Mouse (Mus musculus): ENCODE results near the gene Gm7682. TPM values are rescaled to one million over a fixed set of nuclear protein-coding genes. Genes with fewer than 3 reads are reported as not detected.
"Not testable (repeated sequence)": the region's sequence is repeated elsewhere in the genome, so short reads cannot be mapped to it uniquely, and the experiment has no call there.

Gene Gm7682
- not detected in 2 replicates for total RNA-seq (2012; rRNA removed)
- not detected for polyA plus RNA-seq (2012; ENCODE audit: insufficient read depth in 1 of 2, insufficient read length in 2 of 2, low read depth in 1 of 2, low replicate concordance in 2 of 2, missing spikeins in 1 of 2)

DNA sequence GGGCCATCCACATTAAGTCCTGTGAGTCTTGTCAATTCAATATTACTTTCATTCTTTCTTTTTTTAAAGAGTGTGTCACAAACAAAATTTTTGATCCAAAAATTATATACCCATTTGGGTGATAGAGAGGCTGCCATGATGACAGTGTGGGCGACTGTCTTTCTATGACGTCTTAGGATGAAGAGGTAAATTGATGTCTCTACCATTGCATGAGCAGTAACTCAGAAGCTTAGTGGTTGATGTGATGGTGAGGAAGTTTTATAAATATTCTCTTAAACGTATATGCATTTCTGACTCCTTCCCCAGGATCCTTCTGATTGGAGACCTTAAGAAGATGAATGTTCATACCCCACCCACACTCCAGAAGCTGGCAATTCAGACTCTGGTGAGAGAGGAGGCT lies at the start of gene Gm7682:
Gm7682 (plus strand) TSS at position 301 of the 400 bp plus-strand sequence.
- not testable (repeated sequence) for H3K36me3 ChIP-seq (ENCODE audit: control insufficient read depth in 1 of 2, insufficient read depth in 2 of 2, low read length in 2 of 2); DNase-seq (ENCODE audit: low read depth, low spot score); H3K27ac ChIP-seq (ENCODE audit: control insufficient read depth, low read depth, low read length); H3K4me3 ChIP-seq (ENCODE audit: control insufficient read depth in 1 of 2, insufficient read depth in 1 of 2, low read depth in 2 of 2, low read length in 2 of 2); H3K79me2 ChIP-seq (ENCODE audit: control insufficient read depth, insufficient read depth, low read length, poor library complexity); H3K27me3 ChIP-seq (ENCODE audit: control insufficient read depth in 1 of 2, insufficient read depth in 2 of 2, low read length in 2 of 2); H3K4me1 ChIP-seq (ENCODE audit: control insufficient read depth in 1 of 2, insufficient read depth in 2 of 2, low read length in 2 of 2); H3K9me3 ChIP-seq (replicated peaks; ENCODE audit: insufficient read depth, low read length); H3K9ac ChIP-seq (ENCODE audit: control insufficient read depth, low read depth, low read length, poor library complexity, severe bottlenecking)

Other genes with a start within 250 kb of the Gm7682 start
- gene Gm3106, start 227.8 kb upstream of the Gm7682 start, total RNA-seq (2012; rRNA removed): not detected in 2 replicates
- not detected for gene Gm3106, start 227.8 kb upstream of the Gm7682 start, polyA plus RNA-seq (2012; ENCODE audit: insufficient read depth in 1 of 2, insufficient read length in 2 of 2, low read depth in 1 of 2, low replicate concordance in 2 of 2, missing spikeins in 1 of 2)
- not detected in 2 replicates for gene A430089I19Rik, start 139.0 kb upstream of the Gm7682 start, total RNA-seq (2012; rRNA removed)
- gene A430089I19Rik, start 139.0 kb upstream of the Gm7682 start, polyA plus RNA-seq (2012; ENCODE audit: insufficient read depth in 1 of 2, insufficient read length in 2 of 2, low read depth in 1 of 2, low replicate concordance in 2 of 2, missing spikeins in 1 of 2): not detected
- not detected in 2 replicates for gene Gm6502, start 131.3 kb upstream of the Gm7682 start, total RNA-seq (2012; rRNA removed)
- not detected for gene Gm6502, start 131.3 kb upstream of the Gm7682 start, polyA plus RNA-seq (2012; ENCODE audit: insufficient read depth in 1 of 2, insufficient read length in 2 of 2, low read depth in 1 of 2, low replicate concordance in 2 of 2, missing spikeins in 1 of 2)
- not detected in 2 replicates for gene AA792892, start 106.0 kb upstream of the Gm7682 start, total RNA-seq (2012; rRNA removed)
- not detected for gene AA792892, start 106.0 kb upstream of the Gm7682 start, polyA plus RNA-seq (2012; ENCODE audit: insufficient read depth in 1 of 2, insufficient read length in 2 of 2, low read depth in 1 of 2, low replicate concordance in 2 of 2, missing spikeins in 1 of 2)
- 0.16 TPM in 1 of 2 replicates, not detected in the other for gene Gm3139, start 80.5 kb downstream of the Gm7682 start, total RNA-seq (2012; rRNA removed)
- gene Gm3139, start 80.5 kb downstream of the Gm7682 start, polyA plus RNA-seq (2012; ENCODE audit: insufficient read depth in 1 of 2, insufficient read length in 2 of 2, low read depth in 1 of 2, low replicate concordance in 2 of 2, missing spikeins in 1 of 2): not detected
- not detected in 2 replicates for gene Gm3147, start 170.6 kb downstream of the Gm7682 start, total RNA-seq (2012; rRNA removed)
- not detected for gene Gm3147, start 170.6 kb downstream of the Gm7682 start, polyA plus RNA-seq (2012; ENCODE audit: insufficient read depth in 1 of 2, insufficient read length in 2 of 2, low read depth in 1 of 2, low replicate concordance in 2 of 2, missing spikeins in 1 of 2)
- not detected in 2 replicates for gene Gm6509, start 178.2 kb downstream of the Gm7682 start, total RNA-seq (2012; rRNA removed)
- not detected for gene Gm6509, start 178.2 kb downstream of the Gm7682 start, polyA plus RNA-seq (2012; ENCODE audit: insufficient read depth in 1 of 2, insufficient read length in 2 of 2, low read depth in 1 of 2, low replicate concordance in 2 of 2, missing spikeins in 1 of 2)
- gene Gm6205, start 202.6 kb downstream of the Gm7682 start, total RNA-seq (2012; rRNA removed): not detected in 2 replicates
- gene Gm6205, start 202.6 kb downstream of the Gm7682 start, polyA plus RNA-seq (2012; ENCODE audit: insufficient read depth in 1 of 2, insufficient read length in 2 of 2, low read depth in 1 of 2, low replicate concordance in 2 of 2, missing spikeins in 1 of 2): not detected